Mouse (Mus musculus): Measurements from ENCODE around the gene Aoc3.

GRCm38 (mm10) chr11:101287306-101287705, 43.1 kb upstream of the Aoc3 start:
- no peak for TF ChIP-seq CTCF (IDR thresholded peaks at IDR 0.05; ENCODE audit: borderline replicate concordance, extremely low read depth, insufficient read depth, insufficient read length)
- TF ChIP-seq POLR2A (IDR thresholded peaks at IDR 0.05; ENCODE audit: borderline replicate concordance, extremely low read depth, insufficient read depth, insufficient read length, poor library complexity, severe bottlenecking), result no peak

Measured in brain, embryonic 14.5 days (tissue).